Mouse (Mus musculus) hindlimb bud, embryonic 11.5 days (tissue): Measurements from ENCODE around the gene Vmn2r40.
"Not testable (repeated sequence)": the region's sequence is repeated elsewhere in the genome, so short reads cannot be mapped to it uniquely, and the experiment has no call there.

ENCODE experiments used
- DNase-seq: peaks from one replicate; pipeline ENCODE4 v3.0.0-alpha.2; 2012; ENCODE audit warnings: low read depth, low spot score; ENCODE audit errors: extremely low spot score

Gene Vmn2r40

DNA sequence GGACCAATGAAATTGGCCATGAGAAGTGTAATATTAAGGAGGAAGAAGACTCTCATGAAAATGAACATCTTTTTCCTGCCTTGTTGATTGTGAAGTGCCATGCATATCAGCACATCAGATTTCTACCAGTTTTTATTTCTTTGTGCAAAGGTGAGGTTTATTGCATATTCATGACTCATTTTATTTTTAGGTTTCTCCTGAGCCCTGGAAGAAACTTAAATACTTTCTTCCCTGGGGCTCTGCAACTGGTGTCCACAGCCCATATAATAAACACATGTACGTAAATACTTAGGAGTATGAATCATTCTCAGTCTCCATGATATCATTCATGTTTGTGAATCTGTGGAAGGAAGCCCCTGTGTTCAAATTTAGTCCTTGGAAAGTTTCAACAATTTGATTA lies at the start of gene Vmn2r40:
TSS of gene Vmn2r40 (minus strand) at position 101 of the 400 bp plus-strand sequence.
- DNase-seq: not testable (repeated sequence)
